Mouse (Mus musculus) G1E-ER4 (cell line): Measurements from ENCODE around the gene Egflam. TPM values are rescaled to one million over a fixed set of nuclear protein-coding genes. Genes with fewer than 3 reads are reported as not detected.

Experiments
- GATA1 ChIP-seq: IDR thresholded peaks from one replicate; pipeline ENCODE4 v1.8.0; 2012; ENCODE audit warnings: low read length, inconsistent platforms
- polyA plus RNA-seq: library from polyadenylated mRNA; stranded (reverse); fragments of >175 nt; gene quantifications from 2 replicates; pipeline ENCODE4 v1.2.3, GENCODE M21; 2012

Gene Egflam
- polyA plus RNA-seq, 1 experiment: not detected

DNA sequence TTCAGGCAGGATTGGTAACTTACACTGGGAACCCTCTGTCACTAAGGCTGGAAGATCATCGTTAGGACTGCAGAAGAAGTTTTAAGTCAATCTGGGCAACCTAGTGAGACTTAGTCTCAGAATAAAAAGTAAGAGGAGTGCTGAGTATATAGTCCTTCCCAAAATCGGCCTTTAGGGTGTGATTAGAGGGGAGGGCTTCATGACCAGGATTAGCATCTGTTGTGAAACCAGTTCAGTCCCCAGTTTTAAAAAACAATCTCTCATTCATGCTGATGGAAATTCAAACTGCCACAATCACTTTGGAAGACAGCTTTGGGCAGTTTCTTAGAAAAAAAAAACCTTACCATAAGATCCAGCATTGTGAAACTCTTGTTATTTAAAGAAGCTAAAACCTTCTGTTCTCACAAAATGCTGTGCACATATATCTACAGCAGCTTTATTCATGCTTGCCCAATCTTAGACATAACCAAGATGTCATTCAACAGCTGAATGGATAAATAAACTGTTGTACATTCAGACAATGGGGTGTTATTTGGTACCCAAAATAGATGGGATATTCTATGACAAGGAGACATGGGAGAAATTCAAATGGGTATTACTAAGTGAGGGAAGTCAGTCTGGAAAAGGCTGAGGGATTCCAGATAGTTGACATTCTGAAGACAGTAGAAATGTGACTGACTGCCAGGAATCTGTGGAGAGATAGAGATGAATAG lies 75.4 kb downstream of the Egflam start:
- no peak for TF ChIP-seq GATA1

DNA sequence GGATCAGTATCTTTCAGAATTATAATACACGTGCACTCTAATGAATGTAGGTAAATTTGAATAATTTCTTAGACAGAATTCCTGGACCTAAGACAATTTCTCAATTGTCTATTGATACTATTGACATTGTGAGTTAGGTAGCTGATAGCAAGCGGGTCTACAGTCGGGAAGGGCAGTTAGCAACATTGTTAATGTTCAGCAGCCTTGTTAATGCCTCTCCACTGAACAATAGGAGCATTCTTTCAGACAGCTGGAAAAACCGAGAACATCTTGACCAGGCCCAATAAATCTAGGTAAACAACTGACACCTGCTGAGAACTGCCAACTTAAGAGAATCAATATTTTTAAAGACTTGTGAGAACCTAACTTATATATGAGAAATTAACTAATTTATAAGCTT lies 77.3 kb downstream of the Egflam start:
- no peak for TF ChIP-seq GATA1

DNA sequence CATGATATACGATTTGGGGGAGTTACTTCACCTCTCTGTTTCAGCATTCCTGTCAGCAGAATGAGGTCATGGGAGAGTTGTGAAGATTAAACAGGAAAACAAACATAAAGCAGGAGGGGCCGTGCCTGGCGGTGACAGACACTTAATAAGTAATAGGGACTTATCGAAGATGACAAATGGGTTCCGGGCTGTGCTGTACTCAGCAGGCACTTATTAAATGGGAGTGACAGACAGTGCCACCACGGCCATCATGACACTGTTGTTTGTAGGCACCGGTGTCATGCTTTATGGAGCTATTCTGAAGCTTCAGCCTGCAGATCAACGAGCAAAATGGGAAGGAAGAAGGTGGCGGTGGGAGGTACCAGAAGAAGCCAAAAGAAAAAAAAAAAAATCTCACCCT lies 82.7 kb downstream of the Egflam start:
- no peak for TF ChIP-seq GATA1

DNA sequence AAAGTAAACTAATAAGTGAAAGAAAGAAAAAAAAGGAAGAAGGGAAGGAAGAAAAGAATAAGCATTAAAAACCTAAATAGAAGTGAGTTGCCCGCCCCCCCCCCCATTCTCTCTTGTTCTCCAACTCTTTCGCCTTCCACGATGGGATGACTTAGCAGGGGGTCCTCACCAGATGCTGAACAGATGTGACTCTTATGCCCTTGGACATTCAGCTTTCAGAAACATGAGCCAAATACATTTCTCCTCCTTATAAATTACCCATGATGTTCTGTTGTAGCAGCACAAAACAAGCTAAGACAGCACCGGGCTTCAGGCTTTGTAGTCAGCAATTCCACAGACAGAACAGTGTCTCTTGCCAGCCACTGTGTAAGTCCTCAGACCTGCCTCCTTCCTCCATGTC lies 89.5 kb downstream of the Egflam start:
- no peak for TF ChIP-seq GATA1

DNA sequence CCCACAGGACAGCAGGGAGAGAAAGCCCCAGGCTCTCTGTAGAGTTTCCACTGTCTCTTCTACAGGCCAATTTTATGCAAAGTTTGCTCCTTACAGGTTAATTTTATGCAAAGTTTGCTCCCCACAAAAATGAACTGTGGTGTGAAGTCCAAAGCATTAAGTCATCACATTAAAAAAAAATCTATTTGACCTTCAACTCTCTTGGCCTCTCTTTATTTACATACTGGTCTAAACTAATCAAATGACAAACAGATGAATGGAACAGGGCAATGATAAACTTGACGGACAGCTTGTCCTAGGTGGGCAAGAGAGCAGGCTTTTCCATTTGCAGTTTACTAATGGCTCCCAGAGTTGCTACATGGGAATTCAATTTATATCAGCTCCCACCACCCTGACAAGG lies 98.3 kb downstream of the Egflam start:
- TF ChIP-seq GATA1: no peak

DNA sequence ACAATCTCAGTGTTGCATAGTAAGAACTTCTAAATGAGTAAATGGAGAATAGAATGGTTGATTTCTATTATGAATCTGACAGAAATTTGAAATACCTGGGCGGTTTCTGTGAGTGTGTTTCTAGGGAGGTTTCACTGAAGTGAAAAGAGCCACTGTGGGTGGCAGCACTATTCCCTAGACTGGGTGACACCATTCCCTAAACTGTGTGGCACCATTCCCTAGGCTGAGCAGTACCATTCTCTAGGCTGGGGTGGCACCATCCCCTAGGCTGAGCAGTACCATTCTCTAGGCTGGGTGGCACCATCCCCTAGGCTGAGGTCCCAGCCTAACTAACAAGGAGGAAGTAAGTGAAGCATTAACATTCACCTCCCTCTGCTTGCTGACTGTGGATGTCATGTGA lies 103.0 kb downstream of the Egflam start:
- TF ChIP-seq GATA1: no peak

DNA sequence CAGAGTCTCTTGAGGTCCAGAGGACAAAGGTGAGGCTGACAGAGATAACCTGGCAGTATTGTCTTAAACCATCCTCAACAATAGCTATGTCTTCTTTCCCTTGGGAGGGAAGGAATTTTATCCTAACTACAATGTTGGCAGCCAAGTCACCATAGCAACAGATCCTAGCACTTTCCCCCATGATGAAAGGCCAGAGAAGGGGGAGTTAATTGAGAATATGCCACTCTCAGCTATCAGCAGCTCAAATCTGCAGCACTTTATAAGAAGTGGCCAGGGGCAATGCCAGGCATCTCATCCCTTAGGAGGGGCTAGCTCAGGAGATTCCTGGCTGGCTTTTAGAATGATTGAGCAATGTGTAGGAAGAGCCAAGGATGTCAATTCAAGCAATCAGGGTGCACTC lies 105.3 kb downstream of the Egflam start:
- no peak for TF ChIP-seq GATA1

DNA sequence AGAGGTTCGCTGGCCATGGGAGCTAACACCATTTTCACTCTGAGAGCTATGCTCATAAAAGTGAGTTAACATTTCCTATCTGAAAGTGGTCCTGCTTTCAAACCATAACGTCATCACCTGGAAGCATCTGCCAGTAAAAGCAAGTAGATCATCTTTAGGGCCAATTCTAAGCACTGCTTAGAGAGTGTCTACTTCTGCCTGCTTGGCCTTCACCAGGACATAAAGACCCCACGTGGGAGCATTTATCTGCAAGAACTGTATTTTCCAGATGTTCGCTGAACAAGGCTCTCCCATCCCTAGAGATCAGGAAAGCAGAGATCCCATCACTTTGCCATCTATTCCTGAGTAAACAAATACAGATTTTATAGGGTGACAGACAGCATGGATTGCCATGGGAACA lies 108.2 kb downstream of the Egflam start:
- no peak for TF ChIP-seq GATA1

DNA sequence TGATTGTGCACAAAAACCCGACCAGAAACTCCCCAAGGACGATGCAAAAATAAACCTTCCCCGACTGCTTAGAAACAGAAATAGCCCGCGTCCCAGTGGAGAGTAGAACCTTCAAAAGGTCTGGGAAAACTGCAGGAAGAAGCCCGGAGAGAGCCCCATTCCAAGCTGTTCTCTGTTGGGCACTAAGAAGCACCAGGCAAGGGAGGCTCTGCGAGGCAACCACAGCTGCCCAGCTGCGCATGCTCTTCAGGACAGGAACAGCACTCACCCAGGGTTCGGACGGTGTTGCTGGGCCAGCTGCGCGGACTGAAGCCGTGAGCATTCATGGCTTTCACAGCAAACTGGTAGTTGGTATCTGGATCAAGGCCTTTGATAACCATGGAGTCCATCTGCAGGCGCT lies 108.7 kb downstream of the Egflam start:
- no peak for TF ChIP-seq GATA1

DNA sequence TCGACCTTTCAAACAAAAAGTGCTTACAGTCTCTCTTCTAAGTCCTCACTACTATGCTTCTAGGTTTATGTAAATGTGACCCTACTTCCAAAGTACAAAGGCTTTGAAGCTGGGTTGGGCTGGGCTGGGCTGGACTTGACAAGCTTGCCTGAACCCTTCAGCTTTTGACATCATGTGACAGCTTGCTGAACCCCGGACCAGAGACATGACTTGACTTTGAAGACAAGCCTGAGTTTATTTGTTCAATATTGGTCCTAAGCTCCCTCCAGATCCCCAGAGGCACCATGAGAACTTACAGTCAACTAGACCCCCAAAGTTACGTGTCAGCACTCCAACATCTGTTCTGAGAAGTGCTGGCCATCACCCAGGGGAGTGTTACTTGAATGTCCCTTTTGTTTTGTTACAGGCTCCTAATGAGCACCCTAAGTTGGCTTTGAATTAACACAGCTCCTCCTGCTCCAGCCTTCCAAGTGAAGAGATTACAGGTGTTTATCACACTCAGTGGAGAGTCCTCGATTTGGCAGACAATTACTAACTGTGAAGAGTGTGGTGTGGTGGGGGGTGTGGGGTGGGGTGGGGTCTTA lies 109.3 kb downstream of the Egflam start:
- TF ChIP-seq GATA1: no peak

DNA sequence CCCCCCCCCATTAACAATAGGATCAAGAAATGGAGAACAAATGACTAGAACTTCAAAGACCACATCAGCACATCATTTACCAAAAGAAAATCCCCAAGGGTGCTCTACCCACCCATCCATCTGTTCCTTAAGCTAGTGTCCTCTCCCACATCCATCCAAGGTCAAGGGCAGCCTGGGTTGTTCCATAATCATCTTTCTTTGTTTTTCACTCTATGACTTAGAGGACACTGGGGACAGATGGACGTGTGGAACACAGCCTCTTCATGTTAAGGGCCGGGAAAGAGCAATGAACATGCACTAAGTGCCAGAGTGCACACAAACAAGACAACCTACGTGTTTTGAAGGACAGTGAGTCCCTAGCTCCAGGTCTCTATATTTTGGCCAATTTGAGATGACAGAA lies 110.3 kb downstream of the Egflam start:
- TF ChIP-seq GATA1: no peak

DNA sequence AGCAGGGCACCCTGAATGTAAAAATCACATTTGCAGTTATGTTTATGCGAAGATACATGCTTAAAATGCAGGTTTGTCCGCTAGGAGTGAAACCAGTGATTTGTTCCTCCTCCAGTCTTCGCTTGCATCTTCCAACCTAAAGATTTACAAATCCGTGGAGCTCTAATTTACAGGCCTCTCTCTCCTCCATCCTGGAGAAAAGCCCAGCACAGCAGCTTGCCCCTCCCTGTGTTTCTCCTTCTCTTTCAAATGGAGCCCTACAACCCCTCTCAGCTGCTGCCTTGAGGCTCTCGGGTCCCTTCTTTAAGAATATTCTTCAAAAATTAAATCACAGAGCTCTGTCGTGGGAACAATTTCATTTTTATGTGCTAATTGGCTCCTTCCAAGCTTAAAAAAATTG lies 116.6 kb downstream of the Egflam start:
- no peak for TF ChIP-seq GATA1

DNA sequence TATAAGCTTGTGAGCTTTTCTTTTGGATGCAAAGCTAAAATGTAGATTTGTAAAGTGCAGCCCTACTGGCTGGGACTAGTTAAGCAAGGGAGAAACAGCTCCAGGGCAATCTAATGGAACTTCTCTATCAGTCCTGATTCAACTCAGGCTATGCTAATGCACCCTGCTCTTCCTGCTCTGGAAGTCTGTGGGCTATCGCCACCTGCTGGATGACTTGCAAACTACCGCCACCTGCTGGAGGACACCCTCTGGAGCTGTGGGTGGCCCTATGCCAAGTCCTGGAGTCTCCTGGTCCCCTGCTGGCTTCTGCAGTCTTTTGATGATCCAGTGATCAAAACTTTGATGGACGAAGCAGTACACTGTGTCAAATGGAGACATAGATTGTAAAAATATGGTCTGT lies 134.4 kb downstream of the Egflam start:
- TF ChIP-seq GATA1: no peak

DNA sequence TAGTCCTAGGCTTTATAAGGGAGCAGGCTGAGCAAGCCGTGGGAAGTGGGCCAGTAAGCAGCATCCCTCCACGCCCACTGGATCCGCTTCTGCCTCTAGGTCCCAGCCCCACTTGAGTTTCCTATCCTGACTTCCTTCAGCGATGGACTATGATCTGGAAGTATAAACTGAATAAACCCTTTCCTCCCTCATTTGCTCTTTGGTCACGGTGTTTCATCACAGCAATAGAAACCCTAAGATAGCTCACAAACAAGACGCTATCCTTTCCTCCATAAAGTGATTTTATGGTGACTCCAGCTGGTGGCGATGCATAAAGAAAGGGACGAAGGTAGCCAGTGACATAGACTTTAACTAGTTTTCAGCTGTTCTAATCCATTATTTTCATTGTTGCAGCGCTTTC lies 134.9 kb downstream of the Egflam start:
- TF ChIP-seq GATA1: no peak

DNA sequence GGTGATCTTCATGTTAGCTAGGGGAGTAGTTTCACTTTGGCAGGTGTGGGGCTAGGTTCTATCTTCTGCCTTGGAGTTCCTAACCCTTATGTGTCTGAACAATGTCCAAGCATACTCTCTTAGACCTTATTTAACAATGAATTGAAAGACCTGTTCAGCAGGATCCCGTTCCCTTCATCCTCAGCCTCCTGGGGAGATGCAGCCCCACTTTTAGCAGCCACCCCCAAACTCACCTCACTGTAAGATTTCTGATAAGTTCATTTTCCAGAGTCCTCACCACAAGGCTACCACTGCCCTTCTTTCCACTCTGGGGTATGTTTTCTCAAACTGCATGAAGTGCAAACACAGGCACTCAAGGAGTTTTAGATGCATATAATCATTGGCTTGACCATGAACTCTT lies 136.8 kb downstream of the Egflam start:
- TF ChIP-seq GATA1: no peak

DNA sequence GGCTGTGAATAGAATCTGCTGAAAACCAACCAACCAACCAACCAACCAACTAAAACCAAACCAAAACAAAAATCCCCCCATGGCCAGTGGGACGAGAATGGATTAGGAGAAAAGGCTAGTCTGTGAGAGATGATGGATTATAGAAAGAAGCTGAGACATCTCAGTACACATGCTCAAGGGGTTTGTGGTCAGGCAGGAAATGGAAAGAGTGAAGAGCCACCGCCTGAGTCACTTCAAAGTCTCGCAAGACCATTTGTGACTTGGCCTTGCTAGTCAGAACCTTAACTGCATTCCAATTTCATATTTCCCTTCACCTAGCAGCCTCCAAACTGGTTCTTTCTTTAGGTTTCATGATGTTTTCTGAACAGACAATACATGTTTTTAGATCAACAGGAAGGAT lies 141.6 kb downstream of the Egflam start:
- TF ChIP-seq GATA1: no peak

DNA sequence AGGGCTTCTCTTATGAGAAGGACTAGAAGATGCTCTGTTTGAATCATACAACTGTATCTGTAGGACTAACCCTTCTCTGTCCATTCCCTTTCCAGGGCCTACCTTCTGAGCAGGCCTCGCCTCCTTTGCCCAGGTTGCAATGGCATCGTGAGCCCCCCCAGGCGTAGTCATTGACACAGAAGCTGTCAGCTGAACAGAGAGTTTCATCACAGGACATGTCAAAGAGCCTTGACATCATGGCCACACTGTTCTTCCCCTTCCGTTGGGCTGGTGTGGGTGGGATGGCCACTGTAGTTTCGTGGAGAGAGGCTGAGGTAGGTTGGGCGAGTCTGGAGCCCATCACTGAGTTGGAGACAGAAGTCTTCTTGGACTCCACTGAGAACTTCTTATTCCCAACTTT lies 144.9 kb downstream of the Egflam start:
- no peak for TF ChIP-seq GATA1
